Mouse (Mus musculus): ENCODE measurements around the gene Gpr137.

- no peak for TF ChIP-seq MAX (IDR thresholded peaks at IDR 0.05)
- TF ChIP-seq MYOG (IDR thresholded peaks at IDR 0.05; ENCODE audit: control insufficient read depth, extremely low read depth, insufficient read length): no peak
- TF ChIP-seq CTCF (IDR thresholded peaks at IDR 0.05; ENCODE audit: control insufficient read depth, insufficient read depth, insufficient read length): no peak
These were observed 14.2 kb downstream of the Gpr137 start for GRCm38 (mm10) chr19:6928080-6928479.

Data from C2C12 (cell line).